Mouse (Mus musculus): Measurements from ENCODE around the gene Tada3.

Tada3 gene

GRCm38 (mm10) chr6:113377496-113378385, at the start of gene Tada3, which contains the start of gene Arpc4:
Tada3 (minus strand) TSS chr6:113377883.
Arpc4 (plus strand) TSS chr6:113378115.
- DNase-seq = peak; percentile 92 to 97

GRCm38 (mm10) chr6:113427397-113427796, 49.7 kb upstream of the Tada3 start:
- peak; percentile 52 to 65 for DNase-seq

- DNase-seq = no peak
Measured at GRCm38 (mm10) chr6:113426696-113427095, 49.0 kb upstream of the Tada3 start.

GRCm38 (mm10) chr6:113424187-113424586, 46.5 kb upstream of the Tada3 start:
- DNase-seq = peak in 1 of 2 experiments; percentile 36

GRCm38 (mm10) chr6:113423000-113423399, 45.3 kb upstream of the Tada3 start:
- DNase-seq = no peak

- DNase-seq = peak; percentile 99 to 100
Measured at GRCm38 (mm10) chr6:113419199-113419587, 41.5 kb upstream of the Tada3 start, which contains the start of gene Rpusd3. Rpusd3 (minus strand) TSS chr6:113419340.

- peak; percentile 40 to 72 for DNase-seq
Measured at GRCm38 (mm10) chr6:113418441-113419198, 40.9 kb upstream of the Tada3 start.

- no peak for DNase-seq
Measured at GRCm38 (mm10) chr6:113416416-113416815, 38.7 kb upstream of the Tada3 start.

- no peak for DNase-seq
Measured at GRCm38 (mm10) chr6:113410001-113410400, 32.3 kb upstream of the Tada3 start.

GRCm38 (mm10) chr6:113406683-113407082, 29.0 kb upstream of the Tada3 start:
- no peak for DNase-seq

GRCm38 (mm10) chr6:113405483-113405882, 27.8 kb upstream of the Tada3 start:
- DNase-seq = no peak

- peak; percentile 27 to 70 for DNase-seq
Measured at GRCm38 (mm10) chr6:113404649-113405448, 27.2 kb upstream of the Tada3 start.

- no peak for DNase-seq
Measured at GRCm38 (mm10) chr6:113402094-113402493, 24.4 kb upstream of the Tada3 start.

- no peak for DNase-seq
Measured at GRCm38 (mm10) chr6:113396270-113397030, 18.8 kb upstream of the Tada3 start.

GRCm38 (mm10) chr6:113395501-113395900, 17.8 kb upstream of the Tada3 start:
- DNase-seq = no peak

GRCm38 (mm10) chr6:113394811-113395210, 17.1 kb upstream of the Tada3 start:
- DNase-seq = no peak

GRCm38 (mm10) chr6:113393951-113394350, 16.3 kb upstream of the Tada3 start:
- DNase-seq = no peak

GRCm38 (mm10) chr6:113392387-113393071, 14.8 kb upstream of the Tada3 start:
- peak; percentile 39 to 63 for DNase-seq

- no peak for DNase-seq
Measured at GRCm38 (mm10) chr6:113392015-113392386, 14.3 kb upstream of the Tada3 start.

GRCm38 (mm10) chr6:113390715-113391114, 13.0 kb upstream of the Tada3 start:
- DNase-seq = peak; percentile 19 to 53

- DNase-seq = no peak
Measured at GRCm38 (mm10) chr6:113388960-113389359, 11.3 kb upstream of the Tada3 start, which contains the start of gene Ttll3. Ttll3 (plus strand) TSS chr6:113389260.

All from kidney, postnatal 25 days (tissue).